Mouse (Mus musculus) embryonic facial prominence, embryonic 11.5 days (tissue): Measurements from ENCODE around the gene Slc45a3. TPM values are rescaled to one million over a fixed set of nuclear protein-coding genes. Genes with fewer than 3 reads are reported as not detected.

ENCODE experiments used
- ATAC-seq: fragments of 200-750 bp; cut with Nextera tagmentation; replicated peaks from 2 replicates; pipeline ENCODE4 v1.8.0; 2017; ENCODE audit warnings: low read depth; ENCODE audit not compliant: insufficient number of reproducible peaks, low FRiP score, low TSS enrichment
- DNase-seq: peaks from one replicate; pipeline ENCODE4 v3.0.0-alpha.2; 2015; ENCODE audit warnings: low spot score
- H3K27ac ChIP-seq: fragments of 300-500 bp; sonication (generic); replicated peaks from 2 replicates; pipeline ENCODE4 v1.5.1; 2014; ENCODE audit warnings: mild to moderate bottlenecking, low read depth, low read length, control low read depth
- H3K27me3 ChIP-seq: fragments of 300-500 bp; sonication (generic); 2 replicates; pipeline ENCODE4 v1.6.1; 2014; ENCODE audit warnings: mild to moderate bottlenecking, low read length, moderate library complexity, mixed read lengths; ENCODE audit not compliant: control insufficient read depth, insufficient read depth
- H3K36me3 ChIP-seq: fragments of 300-500 bp; sonication (generic); replicated peaks from 2 replicates; pipeline ENCODE4 v1.6.1; 2014; ENCODE audit warnings: low read depth, mild to moderate bottlenecking, low read length, moderate library complexity, mixed read lengths; ENCODE audit not compliant: control insufficient read depth, insufficient read depth
- H3K4me1 ChIP-seq: fragments of 300-500 bp; sonication (generic); 2 replicates; pipeline ENCODE4 v1.6.1; 2014; ENCODE audit warnings: low read length, mixed read lengths; ENCODE audit not compliant: control insufficient read depth, insufficient read depth
- H3K4me2 ChIP-seq: fragments of 300-500 bp; sonication (generic); 2 replicates; pipeline ENCODE4 v1.6.1; 2014; ENCODE audit warnings: low read depth, mild to moderate bottlenecking, control low read depth, low read length, moderate library complexity
- H3K4me3 ChIP-seq: fragments of 300-500 bp; sonication (generic); 2 replicates; pipeline ENCODE4 v1.5.1; 2014; ENCODE audit warnings: low read depth, low read length, control low read depth
- H3K9ac ChIP-seq: fragments of 300-500 bp; sonication (generic); replicated peaks from 2 replicates; pipeline ENCODE4 v1.6.1; 2014; ENCODE audit warnings: mild to moderate bottlenecking, control low read depth, low read length
- H3K9me3 ChIP-seq: fragments of 300-500 bp; sonication (generic); replicated peaks from 2 replicates; pipeline ENCODE4 v1.6.1; 2016; ENCODE audit warnings: mild to moderate bottlenecking, low read length, inconsistent platforms, mixed read lengths; ENCODE audit not compliant: control insufficient read depth
- WGBS: fragments of 180-500 bp; shearing (Covaris S2); extraction: QIAGEN DNeasy Blood & Tissue Kit; methylation state at CpG from one replicate; pipeline ENCODE4 v1.1.7; 2014; 5-methylcytosine and 5-hydroxymethylcytosine counted together
- polyA plus RNA-seq: library from polyadenylated mRNA; unstranded; fragments of >200 nt; fragmentation: Nextera tagmentation; extraction: Ambion mirVana; gene quantifications from 2 replicates; pipeline ENCODE4 v1.2.1, GENCODE M21; 2014

Slc45a3 gene
- polyA plus RNA-seq, 1 experiment from 2014 or later = 3.8 TPM

DNA sequence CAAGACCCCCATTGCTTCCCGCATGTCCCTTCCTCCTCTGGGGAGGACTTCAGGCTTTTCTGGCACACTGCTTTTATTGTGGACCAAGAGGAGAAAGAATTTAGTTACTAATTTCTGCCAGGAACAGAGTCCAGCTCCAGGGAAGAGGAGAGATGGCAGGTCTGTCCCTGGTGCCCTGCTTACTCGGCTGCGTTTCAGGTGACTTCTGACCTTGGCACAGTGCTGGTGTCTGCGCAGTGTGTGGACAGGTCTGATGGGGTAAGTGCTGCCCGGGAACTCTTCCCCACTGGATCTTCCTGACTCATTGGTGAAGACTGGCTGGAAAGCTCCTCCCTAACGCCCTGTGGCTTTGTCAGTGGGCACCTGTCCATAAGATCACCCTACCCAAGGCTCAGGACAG, 6.2 kb downstream of the Slc45a3 start:
- no peak for ATAC-seq
- peaks cover 10% of the 10 kb centered on the region for H3K27me3 ChIP-seq
- H3K4me1 ChIP-seq = peaks cover 19% of the 10 kb centered on the region
- no peak overlapping the region for H3K4me2 ChIP-seq
- H3K27ac ChIP-seq = no peak overlapping the region
- DNase-seq = no peak
- WGBS = 67% methylated on average over 6 of the region's 6 CpGs
- no peak overlapping the region for H3K9ac ChIP-seq
- no peaks in the 10 kb centered on the region for H3K36me3 ChIP-seq
- H3K9me3 ChIP-seq = no peaks in the 10 kb centered on the region
- no peak overlapping the region for H3K4me3 ChIP-seq

DNA sequence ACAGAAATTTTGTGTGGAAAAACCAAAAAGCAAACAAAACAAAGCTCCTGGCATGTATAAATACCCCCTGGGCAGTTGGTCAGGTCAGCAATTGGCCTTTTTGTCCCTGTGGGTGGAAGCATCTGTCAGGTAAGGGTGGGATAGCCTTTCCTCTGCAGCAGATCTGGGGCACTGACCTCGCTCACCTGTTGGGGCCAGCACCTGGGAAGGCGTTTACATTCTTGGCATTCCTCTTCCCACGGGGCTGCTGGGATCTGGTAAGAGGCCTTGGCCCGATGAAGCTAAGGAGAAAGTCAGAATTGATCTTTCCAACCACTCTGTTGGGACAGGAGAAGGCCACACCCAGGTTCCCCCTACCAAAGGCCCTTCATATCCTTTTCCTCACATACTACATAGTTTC, 7.1 kb downstream of the Slc45a3 start:
- H3K27ac ChIP-seq = no peak overlapping the region
- no peak for DNase-seq
- H3K27me3 ChIP-seq = peaks cover 5% of the 10 kb centered on the region
- 38% methylated on average over 4 of the region's 4 CpGs for WGBS
- no peak overlapping the region for H3K4me3 ChIP-seq
- no peaks in the 10 kb centered on the region for H3K36me3 ChIP-seq
- H3K9ac ChIP-seq = no peak overlapping the region
- peaks cover 19% of the 10 kb centered on the region for H3K4me1 ChIP-seq
- no peak overlapping the region for H3K4me2 ChIP-seq
- no peaks in the 10 kb centered on the region for H3K9me3 ChIP-seq
- no peak for ATAC-seq

DNA sequence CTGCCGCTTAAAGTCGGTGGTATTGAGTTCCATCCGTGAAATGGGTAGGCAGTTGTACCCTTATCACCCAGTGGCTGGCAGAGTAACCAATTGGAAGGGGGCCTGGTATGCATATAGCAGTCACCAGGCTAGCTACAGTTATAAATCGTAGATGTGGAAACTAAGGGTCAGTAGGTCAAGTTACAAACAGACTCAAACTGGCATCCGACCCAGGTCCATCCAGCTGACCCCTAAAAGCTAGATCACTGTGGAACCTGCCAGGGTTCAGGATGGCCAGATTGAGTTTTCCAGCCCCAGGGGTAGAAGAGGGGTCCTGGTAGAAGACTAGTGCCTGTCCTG, 7.5 kb downstream of the Slc45a3 start:
- H3K4me2 ChIP-seq = no peak overlapping the region
- H3K27me3 ChIP-seq = peaks cover 5% of the 10 kb centered on the region; the same call in 1 of the 2 replicates
- H3K27ac ChIP-seq = no peak overlapping the region
- H3K4me3 ChIP-seq = no peak overlapping the region
- no peak for DNase-seq
- WGBS = 45% methylated on average over 5 of the region's 5 CpGs
- peaks cover 19% of the 10 kb centered on the region for H3K4me1 ChIP-seq
- no peaks in the 10 kb centered on the region for H3K9me3 ChIP-seq
- no peak overlapping the region for H3K9ac ChIP-seq
- H3K36me3 ChIP-seq = no peaks in the 10 kb centered on the region
- no peak for ATAC-seq

DNA sequence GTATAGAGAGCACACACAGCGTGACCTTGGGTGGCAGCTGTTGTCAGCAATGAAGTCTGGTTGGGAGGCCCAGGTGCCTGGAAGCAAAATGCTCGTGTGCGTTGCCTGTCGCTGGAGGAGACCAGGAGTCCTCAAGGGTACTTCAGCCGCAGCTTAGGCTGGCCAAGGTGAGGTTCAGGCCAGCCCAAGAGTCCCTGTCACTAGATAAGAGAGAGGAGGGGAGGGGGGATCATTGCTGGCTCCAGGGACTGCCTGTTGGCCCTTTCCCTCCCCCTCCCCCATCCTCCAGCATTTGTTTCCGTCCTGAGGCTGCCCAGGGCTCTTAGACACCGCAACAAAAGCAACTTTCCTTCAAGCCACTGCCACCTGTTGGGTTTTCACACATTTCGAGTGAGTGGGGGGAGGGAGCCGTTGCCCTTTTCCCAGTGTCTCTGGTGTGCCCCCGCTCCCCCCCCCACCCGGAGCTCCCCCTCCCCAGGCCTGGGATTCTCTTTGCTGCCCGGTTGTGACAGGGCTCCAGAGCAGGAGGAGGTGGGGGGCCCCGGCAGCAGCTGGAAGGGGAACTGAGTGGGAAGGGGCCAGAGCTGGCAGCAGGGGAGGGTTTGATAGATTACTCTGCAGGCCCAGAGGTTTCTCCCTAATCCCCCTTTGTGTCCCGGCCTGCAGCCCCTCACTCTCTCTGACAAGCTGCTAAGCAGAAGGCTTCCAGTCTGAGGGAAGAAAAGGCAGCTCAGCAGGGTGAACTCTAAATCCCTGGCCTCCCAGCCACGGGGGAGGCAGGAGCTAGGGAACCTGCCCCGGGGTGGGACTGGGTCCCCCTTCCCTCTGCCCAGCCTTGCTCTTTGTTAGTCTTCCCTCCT, 8.1 kb downstream of the Slc45a3 start:
- H3K36me3 ChIP-seq = no peaks in the 10 kb centered on the region
- peak overlapping the region; percentile 34 for H3K4me2 ChIP-seq
- H3K4me3 ChIP-seq = no peak overlapping the region
- DNase-seq = peak; percentile 71
- H3K27ac ChIP-seq = peak overlapping the region; percentile 58
- H3K4me1 ChIP-seq = peaks cover 19% of the 10 kb centered on the region
- ATAC-seq = peak; percentile 68
- no peaks in the 10 kb centered on the region for H3K9me3 ChIP-seq
- peaks cover 5% of the 10 kb centered on the region; the same call in 1 of the 2 replicates for H3K27me3 ChIP-seq
- WGBS = 6% methylated on average over 16 of the region's 16 CpGs
- H3K9ac ChIP-seq = peak overlapping the region; percentile 43

DNA sequence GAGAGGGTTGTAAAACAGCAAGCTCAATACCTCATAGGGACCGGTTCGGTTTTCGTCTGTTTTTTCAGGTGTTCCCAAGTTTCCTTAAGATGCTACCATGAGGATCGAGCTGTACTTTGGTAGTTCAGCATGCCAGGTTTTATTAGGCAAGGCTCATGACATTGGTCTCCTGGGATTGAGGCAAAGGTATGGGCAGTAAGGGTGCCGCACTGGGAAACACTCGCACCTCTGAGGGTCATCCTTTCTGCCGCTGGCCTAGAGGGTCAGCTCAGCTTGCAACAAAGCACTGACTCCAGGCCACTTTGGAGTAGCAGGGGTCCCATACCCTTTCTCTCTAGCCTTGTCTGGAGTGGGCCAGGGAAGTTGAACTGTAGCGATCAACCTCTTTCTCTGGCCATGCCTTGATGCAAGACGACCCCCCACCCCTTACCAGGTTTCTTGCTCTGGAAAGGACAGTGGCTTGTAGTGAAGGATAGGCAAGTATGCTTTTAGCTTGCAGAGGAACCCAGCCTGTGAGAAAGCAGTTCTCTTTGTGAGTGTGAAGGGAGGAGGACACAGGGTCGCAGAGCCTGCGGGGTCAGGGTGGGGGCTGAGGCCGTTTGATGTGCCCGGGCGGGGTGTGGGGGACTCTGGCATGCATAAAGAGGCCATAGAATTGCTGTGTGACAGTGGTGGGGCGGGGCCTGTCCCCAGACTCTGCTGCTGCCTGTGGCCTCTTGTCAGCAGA, 9.2 kb downstream of the Slc45a3 start:
- 6% methylated on average over 15 of the region's 15 CpGs for WGBS
- Histone ChIP-seq H3K4me3 (no peak overlapping the region), H3K27me3 (peaks cover 3% of the 10 kb centered on the region; the same call in 1 of the 2 replicates), H3K9me3 (no peaks in the 10 kb centered on the region), H3K4me1 (peaks cover 19% of the 10 kb centered on the region), H3K9ac (0 out of 2 replicates have a peak overlapping the region, but pooled peaks have one; percentile 30), H3K27ac (peak overlapping the region; percentile 58), H3K36me3 (no peaks in the 10 kb centered on the region; the same call in 1 of the 2 replicates), H3K4me2 (no peak overlapping the region)
- ATAC-seq (peak; percentile 60), DNase-seq (peak; percentile 56)

DNA sequence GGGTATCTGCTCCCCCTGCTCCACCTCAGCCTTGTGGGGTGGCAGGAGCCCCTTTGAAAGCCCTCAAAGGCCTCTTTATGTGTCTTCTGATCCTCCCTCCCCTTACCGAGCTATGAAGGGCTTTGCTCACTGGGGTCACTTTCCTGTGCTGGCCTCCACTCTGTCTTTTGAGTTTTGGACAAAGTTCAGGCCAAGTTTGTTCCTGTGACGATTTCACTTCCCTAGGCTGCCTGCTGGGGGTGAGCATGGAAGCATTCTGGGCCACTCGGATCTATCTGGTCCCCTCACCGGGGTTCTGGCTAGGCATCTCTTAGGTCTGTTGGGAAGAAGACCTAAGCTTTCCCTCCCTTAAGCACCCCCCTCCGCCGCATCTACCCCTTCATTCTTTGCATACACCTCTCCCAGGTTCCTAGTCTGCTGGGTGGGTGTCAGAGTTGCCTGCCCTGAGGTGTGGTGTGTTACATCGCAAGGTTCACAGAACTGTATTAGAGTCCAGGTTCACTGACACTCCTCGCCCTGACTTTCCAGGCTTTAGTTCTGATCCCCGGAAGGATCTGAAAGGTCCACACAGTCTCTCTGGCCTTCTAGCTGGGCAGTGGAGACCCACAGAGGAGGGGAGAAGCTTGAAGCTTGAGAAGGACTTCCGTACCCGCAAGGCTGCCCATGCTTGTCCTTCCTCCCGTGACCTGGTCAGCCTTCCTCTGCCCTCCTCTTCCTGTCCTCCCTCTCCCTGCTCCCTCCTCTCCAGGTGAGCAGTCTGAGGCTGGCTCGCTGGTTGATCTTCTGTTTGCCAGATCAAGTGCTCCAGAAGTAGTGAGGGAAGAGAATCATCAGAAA, 9.9 kb downstream of the Slc45a3 start:
- Histone ChIP-seq H3K9ac (0 out of 2 replicates have a peak overlapping the region, but pooled peaks have one; percentile 20), H3K4me1 (peaks cover 19% of the 10 kb centered on the region), H3K4me2 (no peak overlapping the region), H3K36me3 (no peaks in the 10 kb centered on the region; the same call in 1 of the 2 replicates), H3K27ac (no peak overlapping the region), H3K9me3 (no peaks in the 10 kb centered on the region), H3K4me3 (no peak overlapping the region), H3K27me3 (peaks cover 3% of the 10 kb centered on the region; the same call in 1 of the 2 replicates)
- WGBS = 20% methylated on average over 13 of the region's 13 CpGs
- ATAC-seq (no peak), DNase-seq (no peak)

DNA sequence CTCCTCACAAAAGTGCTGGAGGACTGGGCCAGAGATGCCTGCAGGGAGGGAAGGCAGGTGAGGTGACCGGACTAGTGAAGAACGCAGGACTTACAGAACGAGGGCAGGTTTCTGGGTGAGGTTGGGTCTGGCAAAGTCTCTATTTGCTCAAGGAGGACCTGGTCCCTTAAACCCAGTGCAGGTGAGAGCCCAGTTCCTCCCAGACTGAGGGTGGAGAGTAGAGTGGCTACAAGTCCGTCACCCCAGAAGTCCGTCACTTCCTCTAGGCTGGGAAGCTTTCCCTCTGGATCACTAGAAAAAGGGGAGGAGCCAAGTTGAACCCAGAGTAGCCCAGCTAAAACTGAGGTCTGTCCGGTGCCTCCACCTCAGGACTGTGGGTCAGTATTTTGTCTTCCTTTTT, 11.2 kb downstream of the Slc45a3 start:
- Histone ChIP-seq H3K4me1 (peaks cover 19% of the 10 kb centered on the region), H3K9ac (no peak overlapping the region), H3K27me3 (peaks cover 2% of the 10 kb centered on the region; the same call in 1 of the 2 replicates), H3K27ac (no peak overlapping the region), H3K36me3 (no peaks in the 10 kb centered on the region; the same call in 1 of the 2 replicates), H3K4me2 (no peak overlapping the region), H3K4me3 (no peak overlapping the region), H3K9me3 (no peaks in the 10 kb centered on the region)
- ATAC-seq = no peak
- WGBS = 79% methylated on average over 6 of the region's 6 CpGs
- no peak for DNase-seq
